Mouse (Mus musculus) cortical plate, adult 2 months (tissue): Measurements from ENCODE around the gene 0610010K14Rik. TPM values are rescaled to one million over a fixed set of nuclear protein-coding genes. Genes with fewer than 3 reads are reported as not detected.

ENCODE experiments used
- H3K27ac ChIP-seq: fragments of 200-500 bp; 2 replicates; pipeline ENCODE4 v1.5.1; 2012; ENCODE audit warnings: low read length, control low read depth, inconsistent platforms; ENCODE audit not compliant: insufficient read depth
- H3K4me1 ChIP-seq: fragments of 200-500 bp; 2 replicates; pipeline ENCODE4 v1.6.1; 2011; ENCODE audit warnings: low read length; ENCODE audit not compliant: control insufficient read depth, insufficient read depth
- H3K4me3 ChIP-seq: fragments of 200-500 bp; 2 replicates; pipeline ENCODE4 v1.5.1; 2011; ENCODE audit warnings: mild to moderate bottlenecking, low read length, control low read depth; ENCODE audit not compliant: insufficient read depth
- CTCF ChIP-seq: fragments of 200-500 bp; IDR thresholded peaks from 2 replicates; pipeline ENCODE4 v1.5.1; 2011; ENCODE audit warnings: mild to moderate bottlenecking, control low read depth, low read length; ENCODE audit not compliant: insufficient read depth; ENCODE audit errors: extremely low read depth
- POLR2A ChIP-seq: fragments of 200-500 bp; IDR thresholded peaks from 2 replicates; pipeline ENCODE4 v1.6.1; 2011; ENCODE audit warnings: mild to moderate bottlenecking, low read length, control low read depth; ENCODE audit not compliant: insufficient read depth; ENCODE audit errors: extremely low read depth
- polyA plus RNA-seq: library from polyadenylated mRNA; depleted of rRNA; stranded (reverse); fragments of >200 nt; gene quantifications from 2 replicates; pipeline ENCODE4 v1.2.3, GENCODE M21; 2012; rRNA removed

0610010K14Rik gene
- polyA plus RNA-seq, 1 experiment, result 68.4 TPM

DNA sequence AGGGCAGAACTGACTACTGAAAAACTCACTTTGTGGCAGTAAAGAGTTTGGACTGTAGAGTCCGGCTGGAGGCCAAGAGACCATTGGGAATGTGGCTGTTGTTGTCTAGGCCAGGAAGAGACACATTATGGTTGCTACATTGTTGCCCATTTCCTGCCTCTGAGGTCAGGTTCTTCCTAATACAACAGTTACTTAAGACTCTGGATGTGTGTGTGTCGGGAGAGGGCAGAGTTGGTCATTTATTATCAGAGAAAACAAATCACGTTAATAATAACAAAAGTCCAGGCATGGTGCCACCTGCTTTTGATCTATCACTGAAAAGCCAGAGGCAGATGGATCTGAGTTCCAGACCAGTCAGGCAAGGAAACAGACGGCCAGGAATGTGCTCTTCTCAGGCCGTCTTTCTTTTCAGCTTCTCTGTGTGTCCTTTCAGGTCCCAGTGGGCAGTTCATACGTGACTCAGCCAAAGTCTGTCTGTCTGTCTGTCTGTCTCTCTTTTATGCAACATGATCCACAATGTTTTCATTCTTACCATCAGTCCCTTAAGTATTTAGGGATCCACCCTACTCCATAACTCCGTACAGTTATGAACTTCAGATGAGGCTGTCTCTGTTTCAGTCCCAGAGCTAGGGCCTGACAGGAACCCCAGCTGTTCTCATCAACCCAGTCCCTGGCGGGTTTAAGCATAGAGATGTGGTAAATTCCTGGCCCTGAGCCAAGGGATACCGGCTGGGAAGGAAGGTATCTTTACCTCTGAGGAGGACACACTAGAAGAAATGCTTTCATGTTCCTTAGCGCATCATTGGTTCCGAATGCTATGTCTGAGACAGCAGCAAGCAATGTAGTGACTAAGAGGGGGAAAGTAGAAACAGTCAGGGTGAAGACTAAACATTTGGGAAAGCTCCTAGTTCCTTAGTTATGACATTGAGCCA lies 44.1 kb downstream of the 0610010K14Rik start:
- Histone ChIP-seq H3K27ac (no peak overlapping the region), H3K4me3 (no peak overlapping the region), H3K4me1 (no peaks in the 10 kb centered on the region)
- no peak for TF ChIP-seq CTCF
- no peak for TF ChIP-seq POLR2A

DNA sequence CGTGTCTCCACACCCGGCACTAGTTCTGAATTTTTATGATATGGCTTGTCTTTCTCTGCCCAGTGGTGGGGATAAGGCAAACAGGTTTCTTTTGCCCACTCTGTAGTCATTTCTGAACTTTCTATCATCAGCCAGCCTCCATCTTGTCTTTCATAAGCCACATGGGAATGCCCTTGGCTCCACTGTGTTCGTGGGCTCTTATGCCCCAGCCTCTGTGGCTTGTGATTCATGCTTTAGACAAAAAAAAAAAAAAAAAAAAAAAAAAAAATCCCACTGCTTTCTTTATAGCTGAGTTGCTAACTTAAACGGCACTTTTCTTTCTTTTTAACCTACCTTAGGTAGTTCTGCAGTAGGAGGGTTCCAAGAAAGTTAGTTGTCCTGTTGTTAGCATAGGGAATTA lies 45.6 kb downstream of the 0610010K14Rik start:
- TF ChIP-seq CTCF, result no peak
- TF ChIP-seq POLR2A, result no peak
- no peak overlapping the region for H3K4me3 ChIP-seq
- H3K4me1 ChIP-seq, result no peaks in the 10 kb centered on the region
- H3K27ac ChIP-seq, result no peak overlapping the region

DNA sequence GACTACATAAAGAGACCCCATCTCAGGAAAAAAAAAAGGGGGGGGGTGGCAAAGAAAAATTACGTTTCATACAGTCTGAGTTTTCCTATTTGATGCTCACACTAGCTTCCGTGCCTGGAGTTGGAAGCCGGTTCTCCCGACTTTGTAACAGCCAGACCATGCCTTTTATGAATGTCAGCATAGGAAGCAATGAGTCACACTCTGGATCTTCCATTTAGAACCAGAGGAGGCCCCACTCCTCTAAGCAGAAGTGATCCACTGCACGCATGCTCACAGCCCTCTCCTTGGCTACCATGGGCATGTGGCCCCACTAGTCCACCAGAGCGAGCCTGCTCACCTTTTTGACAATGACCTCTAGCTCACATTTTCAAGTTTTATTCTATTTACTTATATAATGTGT lies 46.5 kb downstream of the 0610010K14Rik start:
- TF ChIP-seq POLR2A (no peak), CTCF (no peak)
- H3K4me3 ChIP-seq, result no peak overlapping the region
- H3K4me1 ChIP-seq, result no peaks in the 10 kb centered on the region
- no peak overlapping the region for H3K27ac ChIP-seq

DNA sequence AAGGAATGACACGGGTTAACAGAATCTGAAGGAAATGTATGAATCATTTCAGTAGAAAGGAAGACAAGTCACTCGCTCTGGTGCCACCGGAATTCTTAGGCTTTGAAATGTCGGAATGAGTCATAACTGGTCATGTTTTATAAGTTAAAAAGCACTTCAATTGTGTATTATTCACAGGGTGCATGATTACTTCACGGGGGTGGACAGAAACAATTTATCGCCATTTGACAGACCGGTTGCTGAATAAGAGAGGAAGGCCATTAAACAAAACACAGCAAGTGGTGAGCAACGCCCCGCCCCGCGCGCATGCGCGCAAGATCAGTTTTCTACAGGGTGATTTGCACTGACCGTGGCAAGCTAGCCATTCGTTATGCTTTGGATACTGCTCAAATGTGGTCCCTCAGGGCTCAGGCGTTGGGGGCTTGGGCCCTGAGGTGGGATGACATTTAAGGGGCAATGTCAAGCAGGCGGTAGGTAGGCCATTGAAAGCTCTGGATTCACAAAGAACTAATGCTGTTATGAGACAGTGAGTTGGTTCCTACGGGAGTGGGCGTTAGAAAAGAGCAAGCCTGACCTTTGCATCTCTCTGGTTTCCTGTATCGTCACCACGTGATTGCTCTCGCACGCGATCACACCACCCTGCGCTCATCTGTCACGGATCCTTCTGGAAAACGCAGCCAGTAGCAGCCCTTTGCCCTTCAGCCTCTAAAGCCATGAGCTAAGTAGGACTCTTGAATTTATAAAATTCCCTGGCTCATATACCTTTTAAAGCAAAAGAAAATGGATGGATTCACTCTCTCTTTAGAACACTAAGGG lies 48.2 kb downstream of the 0610010K14Rik start:
- no peaks in the 10 kb centered on the region for H3K4me1 ChIP-seq
- no peak for TF ChIP-seq CTCF
- TF ChIP-seq POLR2A, result no peak
- H3K27ac ChIP-seq, result no peak overlapping the region
- H3K4me3 ChIP-seq, result no peak overlapping the region

Other genes with a start within 250 kb of the 0610010K14Rik start
- gene Gabarap, start 246.8 kb downstream of the 0610010K14Rik start, polyA plus RNA-seq, result 330 and 334 TPM in 2 replicates
- gene Phf23, start 242.1 kb downstream of the 0610010K14Rik start, polyA plus RNA-seq, result 37.6 and 38.2 TPM in 2 replicates
- gene Dvl2, start 237.3 kb downstream of the 0610010K14Rik start, polyA plus RNA-seq, result 26.9 and 30.4 TPM in 2 replicates
- 66.5 and 71.6 TPM in 2 replicates for gene Acadvl, start 222.5 kb downstream of the 0610010K14Rik start, polyA plus RNA-seq
- 816 and 828 TPM in 2 replicates for gene Dlg4, start 221.0 kb downstream of the 0610010K14Rik start, polyA plus RNA-seq
- 2.3 and 3.5 TPM in 2 replicates for gene Asgr1, start 183.8 kb downstream of the 0610010K14Rik start, polyA plus RNA-seq
- gene Asgr2, start 145.3 kb downstream of the 0610010K14Rik start, polyA plus RNA-seq, result 0.23 TPM in 2 replicates
- 0.63 and 0.95 TPM in 2 replicates for gene Mgl2, start 107.6 kb downstream of the 0610010K14Rik start, polyA plus RNA-seq
- gene Clec10a, start 81.7 kb downstream of the 0610010K14Rik start, polyA plus RNA-seq, result 1.1 and 1.6 TPM in 2 replicates
- gene Slc16a11, start 25.2 kb downstream of the 0610010K14Rik start, polyA plus RNA-seq, result 57.4 and 62.1 TPM in 2 replicates
- gene Slc16a13, start 16.9 kb downstream of the 0610010K14Rik start, polyA plus RNA-seq, result 6.2 and 6.3 TPM in 2 replicates
- gene Bcl6b, start 8.1 kb downstream of the 0610010K14Rik start, polyA plus RNA-seq, result 1.2 and 1.4 TPM in 2 replicates
- 10.0 and 10.4 TPM in 2 replicates for gene Gm21988, start 1.9 kb upstream of the 0610010K14Rik start, polyA plus RNA-seq
- 330 and 337 TPM in 2 replicates for gene Rnasek, start 1.9 kb upstream of the 0610010K14Rik start, polyA plus RNA-seq
- 1.5 and 1.6 TPM in 2 replicates for gene Alox12, start 17.4 kb upstream of the 0610010K14Rik start, polyA plus RNA-seq
- gene Alox12e, start 84.7 kb upstream of the 0610010K14Rik start, polyA plus RNA-seq, result 0.08 TPM in 1 of 2 replicates, not detected in the other
- gene Alox15, start 114.1 kb upstream of the 0610010K14Rik start, polyA plus RNA-seq, result 0.06 and 0.10 TPM in 2 replicates
- gene Pelp1, start 172.1 kb upstream of the 0610010K14Rik start, polyA plus RNA-seq, result 19.0 and 20.2 TPM in 2 replicates
- 58.1 and 61.5 TPM in 2 replicates for gene Arrb2, start 194.7 kb upstream of the 0610010K14Rik start, polyA plus RNA-seq
- gene Med11, start 214.0 kb upstream of the 0610010K14Rik start, polyA plus RNA-seq, result 14.8 and 15.4 TPM in 2 replicates
- gene Zmynd15, start 221.5 kb upstream of the 0610010K14Rik start, polyA plus RNA-seq, result 0.44 and 0.47 TPM in 2 replicates
- gene Cxcl16, start 222.1 kb upstream of the 0610010K14Rik start, polyA plus RNA-seq, result 1.7 and 2.4 TPM in 2 replicates